Mouse (Mus musculus) CH12.LX (cell line): ENCODE results near the gene Esp15.

Source experiments
- CHD1 ChIP-seq: IDR thresholded peaks from 2 replicates; pipeline ENCODE4 v1.6.1; 2012; ENCODE audit warnings: low read depth, low read length, improper control_type of control experiment, inconsistent platforms
- EP300 ChIP-seq: IDR thresholded peaks from 2 replicates; pipeline ENCODE4 v1.6.1; 2011; ENCODE audit warnings: low read length, improper control_type of control experiment
- RCOR1 ChIP-seq: conservative IDR thresholded peaks from 2 replicates; pipeline ENCODE4 v1.6.1; 2012; ENCODE audit warnings: low read depth, mild to moderate bottlenecking, inconsistent platforms, low read length, improper control_type of control experiment
- SIN3A ChIP-seq: IDR thresholded peaks from 2 replicates; pipeline ENCODE4 v1.6.1; 2012; ENCODE audit warnings: low read length, improper control_type of control experiment, inconsistent platforms

- no peak for TF ChIP-seq RCOR1
- no peak for TF ChIP-seq EP300
- no peak for TF ChIP-seq CHD1
- no peak for TF ChIP-seq SIN3A
Observed at GRCm38 (mm10) chr17:39591550-39591949, 49.2 kb upstream of the Esp15 start.
